Mouse (Mus musculus): ENCODE results near the gene Arpc1a.

Gene Arpc1a

DNA sequence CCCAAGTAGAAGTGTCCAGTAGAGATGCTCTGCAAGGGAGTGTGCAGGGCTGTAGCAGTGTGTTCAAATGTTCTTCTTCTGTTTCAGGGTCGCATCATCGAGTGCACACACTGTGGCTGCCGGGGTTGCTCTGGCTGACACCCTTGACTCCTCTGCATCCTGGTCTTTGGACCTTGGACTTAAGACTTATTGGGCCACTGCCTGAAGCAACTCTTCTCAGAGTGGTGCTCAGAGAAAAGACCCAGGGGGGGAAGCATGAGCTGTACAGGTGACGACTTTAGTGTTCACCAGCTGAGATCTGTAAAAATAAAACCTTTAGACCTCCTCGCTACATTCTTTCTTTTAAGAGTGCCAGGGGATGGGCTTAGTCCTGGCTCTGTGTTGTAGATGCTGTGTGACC is 64.1 kb downstream of the Arpc1a start:
- DNase-seq: no peak

- DNase-seq: no peak
Observed at GRCm38 (mm10) chr5:145149294-145149693, 65.7 kb downstream of the Arpc1a start.

DNA sequence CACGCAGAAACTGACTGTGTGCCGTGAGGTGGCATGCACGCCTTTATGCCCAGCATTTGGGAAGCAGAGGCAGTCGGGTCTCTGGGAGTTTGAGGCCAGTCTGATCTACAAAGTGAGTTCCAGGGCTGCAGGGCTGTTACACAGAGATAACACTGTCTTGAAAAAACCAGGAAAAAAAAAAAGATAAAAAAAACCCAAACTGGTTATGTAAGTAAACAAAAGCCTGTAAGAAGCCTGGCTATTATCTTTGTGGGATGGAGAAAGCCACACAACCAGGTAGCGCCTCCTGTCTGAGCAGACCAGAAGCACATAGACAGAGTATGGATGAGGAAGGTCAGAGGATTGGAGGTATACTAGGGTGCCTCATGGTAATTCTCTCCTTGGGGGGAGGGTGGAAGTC is 69.1 kb downstream of the Arpc1a start:
- no peak for DNase-seq

Data from thymus, postnatal 4 days (tissue).